Mouse (Mus musculus) heart, embryonic 15.5 days (tissue): ENCODE results near the gene Dhrs1. TPM values are rescaled to one million over a fixed set of nuclear protein-coding genes. Genes with fewer than 3 reads are reported as not detected.

Experiments
- ATAC-seq: fragments of 200-750 bp; cut with Nextera tagmentation; replicated peaks from 2 replicates; pipeline ENCODE4 v1.8.0; 2017; ENCODE audit warnings: low read depth, moderate TSS enrichment; ENCODE audit not compliant: insufficient number of reproducible peaks, insufficient read depth, low FRiP score
- H3K27ac ChIP-seq: fragments of 300-500 bp; sonication (generic); 2 replicates; pipeline ENCODE4 v1.5.1; 2015; ENCODE audit warnings: mild to moderate bottlenecking, inconsistent platforms
- H3K27me3 ChIP-seq: fragments of 300-500 bp; sonication (generic); 2 replicates; pipeline ENCODE4 v1.6.1; 2015; ENCODE audit warnings: inconsistent platforms
- H3K36me3 ChIP-seq: fragments of 300-500 bp; sonication (generic); 2 replicates; pipeline ENCODE4 v1.6.1; 2015; ENCODE audit warnings: mild to moderate bottlenecking, inconsistent platforms
- H3K4me1 ChIP-seq: fragments of 300-500 bp; sonication (generic); replicated peaks from 2 replicates; pipeline ENCODE4 v1.6.1; 2015; ENCODE audit warnings: inconsistent platforms
- H3K4me2 ChIP-seq: fragments of 300-500 bp; sonication (generic); 2 replicates; pipeline ENCODE4 v1.6.1; 2015; ENCODE audit warnings: inconsistent platforms, mild to moderate bottlenecking, moderate library complexity
- H3K4me3 ChIP-seq: fragments of 300-500 bp; sonication (generic); 2 replicates; pipeline ENCODE4 v1.5.1; 2015; ENCODE audit warnings: mild to moderate bottlenecking, inconsistent platforms
- H3K9ac ChIP-seq: fragments of 300-500 bp; sonication (generic); 2 replicates; pipeline ENCODE4 v1.6.1; 2015; ENCODE audit warnings: mild to moderate bottlenecking, inconsistent platforms
- H3K9me3 ChIP-seq: fragments of 300-500 bp; sonication (generic); replicated peaks from 2 replicates; pipeline ENCODE4 v1.6.1; 2016; ENCODE audit warnings: inconsistent platforms
- WGBS: fragments of 180-500 bp; shearing (Covaris S2); methylation state at CpG from one replicate; pipeline ENCODE4 v1.1.7; 2015; ENCODE audit warnings: mixed read lengths; 5-methylcytosine and 5-hydroxymethylcytosine counted together
- polyA plus RNA-seq: library from polyadenylated mRNA; unstranded; fragments of >200 nt; fragmentation: Nextera tagmentation; extraction: Ambion mirVana; gene quantifications from 2 replicates; pipeline ENCODE4 v1.2.1, GENCODE M21; 2015

The Dhrs1 gene
- polyA plus RNA-seq, 1 experiment from 2014 or later: 64.0 TPM

GRCm38 (mm10) chr14:55720666-55721065 lies 24.8 kb downstream of the Dhrs1 start:
- H3K27me3 ChIP-seq: no peaks in the 10 kb centered on the region
- whole genome bisulfite sequencing: 89% methylated on average over 12 of the region's 12 CpGs
- peaks cover 20% of the 10 kb centered on the region; the same call in 1 of the 2 replicates for H3K36me3 ChIP-seq
- H3K4me2 ChIP-seq: no peak overlapping the region
- no peak for ATAC-seq
- H3K27ac ChIP-seq: no peak overlapping the region
- H3K4me3 ChIP-seq: no peak overlapping the region
- no peaks in the 10 kb centered on the region for H3K9me3 ChIP-seq
- H3K9ac ChIP-seq: no peak overlapping the region
- H3K4me1 ChIP-seq: peaks cover 7% of the 10 kb centered on the region

GRCm38 (mm10) chr14:55719737-55720136 lies 25.8 kb downstream of the Dhrs1 start:
- H3K36me3 ChIP-seq: peaks cover 20% of the 10 kb centered on the region; the same call in 1 of the 2 replicates
- no peaks in the 10 kb centered on the region for H3K27me3 ChIP-seq
- H3K4me2 ChIP-seq: no peak overlapping the region
- no peaks in the 10 kb centered on the region for H3K9me3 ChIP-seq
- no peak overlapping the region for H3K27ac ChIP-seq
- H3K4me3 ChIP-seq: no peak overlapping the region
- no peak for ATAC-seq
- 82% methylated on average over 6 of the region's 6 CpGs for WGBS
- no peak overlapping the region for H3K9ac ChIP-seq
- H3K4me1 ChIP-seq: peaks cover 7% of the 10 kb centered on the region

- Histone ChIP-seq H3K36me3 (peaks cover 20% of the 10 kb centered on the region; the same call in 1 of the 2 replicates), H3K4me2 (no peak overlapping the region), H3K9me3 (no peaks in the 10 kb centered on the region), H3K27me3 (peaks cover 14% of the 10 kb centered on the region), H3K9ac (no peak overlapping the region), H3K4me1 (peaks cover 11% of the 10 kb centered on the region), H3K4me3 (no peak overlapping the region), H3K27ac (no peak overlapping the region)
- no peak for ATAC-seq
- WGBS: 82% methylated on average over 8 of the region's 8 CpGs
Observed at GRCm38 (mm10) chr14:55716884-55717283, 28.6 kb downstream of the Dhrs1 start.

GRCm38 (mm10) chr14:55716271-55716670 lies 29.2 kb downstream of the Dhrs1 start:
- no peak overlapping the region for H3K27ac ChIP-seq
- H3K4me1 ChIP-seq: peaks cover 11% of the 10 kb centered on the region
- H3K27me3 ChIP-seq: peaks cover 20% of the 10 kb centered on the region
- WGBS: 91% methylated on average over 6 of the region's 6 CpGs
- H3K9ac ChIP-seq: no peak overlapping the region
- H3K4me3 ChIP-seq: no peak overlapping the region
- no peak overlapping the region for H3K4me2 ChIP-seq
- ATAC-seq: no peak
- H3K9me3 ChIP-seq: no peaks in the 10 kb centered on the region
- H3K36me3 ChIP-seq: peaks cover 20% of the 10 kb centered on the region; the same call in 1 of the 2 replicates

GRCm38 (mm10) chr14:55714893-55715292 lies 30.6 kb downstream of the Dhrs1 start:
- no peak overlapping the region for H3K27ac ChIP-seq
- H3K4me1 ChIP-seq: peaks cover 11% of the 10 kb centered on the region
- no peak for ATAC-seq

GRCm38 (mm10) chr14:55713729-55714122 lies 31.8 kb downstream of the Dhrs1 start, which contains the start of gene Tgm1:
Gene Tgm1 (minus strand): TSS chr14:55713926.
- Histone ChIP-seq H3K4me1 (peaks cover 11% of the 10 kb centered on the region), H3K27me3 (peaks cover 20% of the 10 kb centered on the region), H3K9ac (no peak within 1 kb of the TSS), H3K27ac (no peak within 1 kb of the TSS), H3K4me2 (peak within 1 kb of the TSS; percentile 56), H3K9me3 (no peaks in the 10 kb centered on the region), H3K36me3 (peaks cover 10% of the 10 kb centered on the region; the same call in 1 of the 2 replicates), H3K4me3 (peak within 1 kb of the TSS; percentile 28)
- WGBS: 25% methylated on average over 4 of the region's 4 CpGs
- no peak for ATAC-seq

More at GRCm38 (mm10) chr14:55714893-55715292, 30.6 kb downstream of the Dhrs1 start:
- peaks cover 20% of the 10 kb centered on the region for H3K27me3 ChIP-seq
- H3K4me2 ChIP-seq: no peak overlapping the region
- H3K4me3 ChIP-seq: no peak overlapping the region
- no peaks in the 10 kb centered on the region for H3K9me3 ChIP-seq
- 31% methylated on average over 6 of the region's 6 CpGs for WGBS
- no peak overlapping the region for H3K9ac ChIP-seq
- peaks cover 17% of the 10 kb centered on the region; the same call in 1 of the 2 replicates for H3K36me3 ChIP-seq

- H3K4me2 ChIP-seq: peak overlapping the region; percentile 56
- H3K9me3 ChIP-seq: no peaks in the 10 kb centered on the region
- 0 out of 2 replicates have a peak, but pooled peaks have one; percentile 36 for ATAC-seq
- no peak overlapping the region for H3K9ac ChIP-seq
- H3K36me3 ChIP-seq: peaks cover 6% of the 10 kb centered on the region; the same call in 1 of the 2 replicates
- H3K27me3 ChIP-seq: peaks cover 20% of the 10 kb centered on the region
- peak overlapping the region; percentile 28 for H3K4me3 ChIP-seq
- H3K27ac ChIP-seq: no peak overlapping the region
- WGBS: 13% methylated on average over 25 of the region's 25 CpGs
- H3K4me1 ChIP-seq: peaks cover 11% of the 10 kb centered on the region
Observed at GRCm38 (mm10) chr14:55713007-55713728, 32.3 kb downstream of the Dhrs1 start.

- Histone ChIP-seq H3K36me3 (no peaks in the 10 kb centered on the region), H3K27ac (no peak overlapping the region), H3K4me1 (peaks cover 11% of the 10 kb centered on the region), H3K27me3 (peaks cover 20% of the 10 kb centered on the region), H3K9me3 (no peaks in the 10 kb centered on the region), H3K9ac (no peak overlapping the region), H3K4me2 (no peak overlapping the region), H3K4me3 (no peak overlapping the region)
- WGBS: 71% methylated on average over 7 of the region's 7 CpGs
- ATAC-seq: no peak
Observed at GRCm38 (mm10) chr14:55711786-55712185, 33.7 kb downstream of the Dhrs1 start.

GRCm38 (mm10) chr14:55709509-55709908 lies 36.0 kb downstream of the Dhrs1 start:
- 80% methylated on average over 4 of the region's 4 CpGs for WGBS
- Histone ChIP-seq H3K36me3 (no peaks in the 10 kb centered on the region), H3K4me3 (no peak overlapping the region), H3K9ac (no peak overlapping the region), H3K27ac (no peak overlapping the region), H3K27me3 (peaks cover 22% of the 10 kb centered on the region), H3K9me3 (no peaks in the 10 kb centered on the region), H3K4me1 (peaks cover 11% of the 10 kb centered on the region), H3K4me2 (no peak overlapping the region)
- ATAC-seq: no peak

- Histone ChIP-seq H3K27ac (no peak overlapping the region), H3K36me3 (no peaks in the 10 kb centered on the region), H3K9me3 (no peaks in the 10 kb centered on the region), H3K9ac (no peak overlapping the region), H3K27me3 (peaks cover 13% of the 10 kb centered on the region), H3K4me2 (no peak overlapping the region), H3K4me1 (no peaks in the 10 kb centered on the region), H3K4me3 (no peak overlapping the region)
- WGBS: 58% methylated on average over 5 of the region's 5 CpGs
- no peak for ATAC-seq
Observed at GRCm38 (mm10) chr14:55707397-55707796, 38.1 kb downstream of the Dhrs1 start.

GRCm38 (mm10) chr14:55706051-55706600 lies 39.4 kb downstream of the Dhrs1 start:
- no peaks in the 10 kb centered on the region for H3K36me3 ChIP-seq
- ATAC-seq: no peak
- peaks cover 2% of the 10 kb centered on the region; the same call in 1 of the 2 replicates for H3K27me3 ChIP-seq

More at GRCm38 (mm10) chr14:55706051-55706600, 39.4 kb downstream of the Dhrs1 start:
- H3K4me2 ChIP-seq: no peak overlapping the region
- no peaks in the 10 kb centered on the region for H3K9me3 ChIP-seq
- H3K9ac ChIP-seq: no peak overlapping the region
- no peak overlapping the region for H3K4me3 ChIP-seq
- no peaks in the 10 kb centered on the region for H3K4me1 ChIP-seq
- H3K27ac ChIP-seq: no peak overlapping the region
- WGBS: 74% methylated on average over 8 of the region's 8 CpGs
